Mouse (Mus musculus) brain, embryonic 18.5 days (tissue): ENCODE data around the gene Treml1.
"Not testable (repeated sequence)": the region's sequence is repeated elsewhere in the genome, so short reads cannot be mapped to it uniquely, and the experiment has no call there.

Source experiments
- DNase-seq: peaks from one replicate; pipeline ENCODE4 v3.0.0-alpha.2; 2012; ENCODE audit warnings: low read depth, low spot score

Gene Treml1

DNA sequence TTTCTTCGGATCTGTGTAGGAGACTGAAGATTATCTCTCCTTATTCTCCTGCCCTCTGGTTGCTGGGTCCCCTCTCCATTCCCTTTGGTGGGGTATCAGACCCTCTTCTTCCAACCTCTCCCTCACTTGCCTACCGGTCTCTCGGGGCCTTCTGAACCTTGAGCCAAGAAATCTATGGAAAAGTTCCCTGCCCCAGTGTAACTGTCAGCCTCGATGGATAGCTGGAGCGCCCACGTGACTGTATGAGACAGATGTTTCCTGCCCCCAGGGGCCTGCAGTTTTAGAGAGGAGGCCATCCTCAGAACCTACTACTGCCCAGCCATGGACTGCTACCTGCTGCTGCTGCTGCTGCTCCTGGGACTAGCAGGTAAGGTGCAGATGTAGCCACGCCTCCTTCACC lies at the start of gene Treml1:
TSS of gene Treml1 (plus strand) at position 301 of the 400 bp plus-strand sequence.
- no peak for DNase-seq

- DNase-seq: no peak
Observed at GRCm38 (mm10) chr17:48312124-48312523, 47.6 kb upstream of the Treml1 start.

- not testable (repeated sequence) for DNase-seq
Observed at GRCm38 (mm10) chr17:48315905-48316579, 43.7 kb upstream of the Treml1 start, which contains the start of gene B430306N03Rik. Gene B430306N03Rik (plus strand): TSS chr17:48316141.

GRCm38 (mm10) chr17:48318686-48319085 lies 41.0 kb upstream of the Treml1 start:
- DNase-seq: no peak

GRCm38 (mm10) chr17:48321279-48321678 lies 38.4 kb upstream of the Treml1 start:
- no peak for DNase-seq

DNA sequence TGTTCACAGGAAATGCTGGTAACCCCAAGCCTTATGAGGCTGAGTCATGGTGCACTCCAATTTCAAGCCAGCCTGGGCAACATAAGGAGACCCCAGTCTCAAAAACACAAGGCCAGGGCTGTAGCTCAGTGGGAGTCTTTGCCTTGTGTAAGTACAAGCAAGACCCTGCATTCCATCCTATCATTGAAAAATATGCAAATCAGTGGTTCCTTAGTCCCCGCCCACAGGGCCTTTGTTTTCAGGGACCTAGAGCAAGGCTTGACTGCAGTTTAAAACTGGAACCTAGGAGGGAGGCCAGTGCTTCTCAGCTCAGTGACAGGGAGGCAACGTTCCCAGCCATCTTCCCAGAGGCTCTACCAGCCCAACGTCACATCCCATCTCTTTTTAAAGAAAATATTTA lies 36.5 kb upstream of the Treml1 start:
- no peak for DNase-seq

DNA sequence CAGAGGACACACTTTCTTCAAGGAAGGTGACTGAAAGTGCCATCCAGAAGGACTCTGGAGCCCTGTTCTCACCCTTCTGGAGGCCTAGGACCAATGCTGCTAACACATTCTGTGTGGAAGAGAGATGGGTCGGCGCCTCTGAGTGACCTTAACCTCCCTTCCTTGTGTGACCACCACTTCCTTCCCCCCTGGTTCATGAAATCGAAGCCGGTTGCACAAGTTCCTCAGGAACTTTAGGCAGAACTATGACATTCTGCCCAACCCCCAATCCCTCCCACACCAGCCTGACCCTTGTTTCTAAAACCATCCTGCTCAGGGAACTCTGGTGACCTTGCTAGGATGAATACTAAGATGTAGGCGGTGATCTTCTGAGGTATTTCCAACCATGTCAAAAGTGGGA lies 35.5 kb upstream of the Treml1 start:
- DNase-seq: no peak

DNA sequence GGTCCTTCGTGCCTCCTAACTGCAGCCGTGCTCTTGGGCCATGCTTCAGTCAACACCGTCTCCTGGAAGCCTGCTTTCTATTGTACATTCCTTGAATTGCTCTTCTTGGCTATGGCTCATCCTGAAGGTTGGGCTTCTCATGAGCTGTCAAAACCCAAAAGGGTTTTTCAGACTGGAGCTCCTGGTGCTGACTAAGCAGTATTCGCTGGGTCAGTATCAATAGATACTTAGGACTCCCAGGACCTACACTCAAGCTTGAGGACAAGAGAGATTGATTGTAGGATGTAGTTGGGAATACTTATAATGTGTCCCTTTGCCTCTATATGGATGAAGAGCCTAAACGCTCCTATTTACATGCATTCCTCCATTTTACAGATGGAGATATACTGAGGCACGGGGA lies 34.6 kb upstream of the Treml1 start:
- DNase-seq: no peak

DNA sequence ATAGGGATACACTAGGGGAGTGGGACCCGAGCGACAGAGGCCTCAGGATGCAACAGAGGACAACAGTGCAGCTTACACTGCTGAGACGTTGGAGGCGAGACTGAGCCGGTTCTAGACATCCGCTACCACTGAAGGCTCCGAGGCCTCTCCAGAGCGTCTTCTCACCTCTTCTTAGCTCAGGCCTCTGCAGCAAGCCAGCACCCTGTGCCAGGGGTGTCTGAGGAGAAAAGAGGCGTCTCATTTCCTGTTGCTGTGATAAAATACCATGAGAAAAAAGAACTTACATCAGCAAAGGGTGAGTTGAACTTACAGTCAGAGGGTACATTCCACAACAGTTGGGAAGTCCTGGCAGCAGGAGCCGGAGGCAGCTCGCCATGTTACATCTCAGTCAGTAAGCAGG lies 34.1 kb upstream of the Treml1 start:
- no peak for DNase-seq

DNA sequence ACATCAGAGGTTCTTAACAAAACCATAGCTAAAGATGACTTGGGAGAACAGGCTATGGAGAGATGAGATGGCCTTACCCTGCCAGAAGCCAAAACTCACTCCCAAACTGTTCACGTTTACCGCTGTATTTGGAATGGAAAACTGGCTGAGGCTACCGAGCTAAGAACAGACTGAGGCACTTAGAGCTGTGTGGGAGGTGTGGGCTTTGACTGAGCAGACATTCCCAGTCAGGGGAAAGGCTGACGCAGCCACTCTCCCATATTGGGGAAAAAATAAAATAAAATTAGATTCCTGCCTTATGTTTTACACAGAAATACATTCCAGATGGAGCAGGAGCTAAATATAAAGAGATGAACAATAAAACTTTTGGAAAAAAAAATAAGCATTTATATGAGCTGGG lies 33.1 kb upstream of the Treml1 start:
- no peak for DNase-seq

GRCm38 (mm10) chr17:48332524-48332923 lies 27.2 kb upstream of the Treml1 start:
- no peak for DNase-seq

GRCm38 (mm10) chr17:48334186-48334585 lies 25.5 kb upstream of the Treml1 start:
- no peak for DNase-seq

DNA sequence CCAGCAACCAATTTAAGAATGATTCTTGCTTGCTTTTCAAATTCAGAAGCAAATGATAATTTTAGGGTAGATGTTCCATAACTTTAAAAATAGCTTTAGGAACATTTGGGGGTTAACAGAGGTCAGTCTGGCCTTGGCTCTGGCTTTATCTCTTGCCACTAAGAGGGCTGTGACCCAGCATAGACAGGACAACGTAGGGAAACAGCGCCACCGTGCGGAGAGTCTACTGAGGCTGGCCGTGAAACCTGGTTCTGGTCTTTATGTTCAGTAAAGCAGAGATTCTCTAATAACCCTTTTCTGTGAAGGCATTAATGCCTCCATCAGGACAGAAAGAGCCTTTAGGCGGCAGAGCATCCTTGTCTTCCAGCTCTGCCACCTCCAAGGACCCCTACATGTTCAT lies 22.9 kb upstream of the Treml1 start:
- DNase-seq: no peak

- DNase-seq: no peak
Observed at GRCm38 (mm10) chr17:48340267-48340666, 19.4 kb upstream of the Treml1 start.

GRCm38 (mm10) chr17:48341947-48342346 lies 17.8 kb upstream of the Treml1 start:
- DNase-seq: no peak

DNA sequence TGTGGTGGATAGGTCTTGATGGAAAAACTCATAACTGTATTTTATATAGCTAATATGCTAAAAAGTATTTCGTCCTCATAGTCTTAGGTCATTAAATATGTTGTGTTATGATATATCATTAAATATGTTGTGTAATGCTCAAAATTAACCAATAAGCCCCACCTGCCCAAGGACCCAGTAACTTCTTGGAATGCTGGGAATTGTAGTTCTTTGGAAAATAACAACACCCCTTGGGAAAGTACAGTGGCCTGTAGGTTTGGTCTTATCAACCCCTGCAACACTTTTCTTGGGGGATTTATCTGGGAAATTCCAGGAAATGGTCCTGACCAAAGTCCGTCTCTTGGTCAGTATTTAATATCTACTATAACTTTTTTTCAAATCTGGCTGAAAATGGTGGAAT lies 16.7 kb upstream of the Treml1 start:
- no peak for DNase-seq

GRCm38 (mm10) chr17:48345824-48346223 lies 13.9 kb upstream of the Treml1 start:
- DNase-seq: no peak

- no peak for DNase-seq
Observed at GRCm38 (mm10) chr17:48346231-48346630, 13.5 kb upstream of the Treml1 start, which contains the start of gene Trem2. Gene Trem2 (plus strand): TSS chr17:48346401.

- DNase-seq: no peak
Observed at GRCm38 (mm10) chr17:48346834-48347233, 12.9 kb upstream of the Treml1 start.

DNA sequence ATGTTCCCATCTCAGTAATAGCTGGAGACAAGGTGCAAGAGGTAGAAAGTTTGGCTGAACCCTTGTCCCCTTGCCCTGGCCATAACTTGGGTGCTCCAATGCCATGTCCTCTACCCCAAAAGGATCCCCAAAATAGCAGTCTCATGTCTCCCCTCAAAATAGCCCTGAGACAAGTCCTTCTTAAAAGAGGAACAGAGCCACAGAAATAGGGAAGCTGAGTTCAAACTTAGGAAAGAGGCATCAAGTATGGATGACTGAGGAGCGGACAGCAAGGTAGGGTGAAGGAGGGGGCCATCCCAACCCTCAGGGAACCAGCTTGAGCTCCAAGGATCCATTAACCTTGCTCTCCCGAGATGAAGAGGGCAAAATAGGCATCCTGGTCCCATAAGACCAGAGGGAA lies 12.4 kb upstream of the Treml1 start:
- no peak for DNase-seq

- DNase-seq: no peak
Observed at GRCm38 (mm10) chr17:48350681-48351193, 9.0 kb upstream of the Treml1 start.

GRCm38 (mm10) chr17:48352976-48353375 lies 6.7 kb upstream of the Treml1 start:
- not testable (repeated sequence) for DNase-seq

GRCm38 (mm10) chr17:48355822-48356221 lies 3.9 kb upstream of the Treml1 start:
- DNase-seq: no peak

DNA sequence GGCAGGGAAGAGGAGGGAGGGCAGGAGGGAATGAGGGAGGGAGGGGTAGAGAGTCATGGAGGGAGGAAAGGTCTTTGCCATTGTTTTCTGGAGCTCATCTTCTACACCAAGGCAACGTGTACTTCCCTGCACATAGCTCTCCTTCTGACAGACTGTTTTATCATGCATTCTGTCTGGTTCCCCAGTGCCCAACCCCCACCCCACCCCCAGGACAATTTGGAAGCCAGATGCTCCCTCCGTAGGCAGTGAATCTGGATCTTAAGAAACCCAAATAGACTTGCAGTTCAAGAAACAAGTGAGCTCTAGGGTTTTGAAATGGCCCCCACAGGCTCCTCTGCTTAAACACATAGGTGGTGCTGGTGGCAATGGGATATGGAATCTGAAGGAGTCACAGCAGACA lies 1.8 kb upstream of the Treml1 start:
- DNase-seq: no peak
